Mouse (Mus musculus) natural killer cell, adult 2 months (primary cell): ENCODE measurements around the gene B4galnt4.

ENCODE experiments used
- DNase-seq, 2 experiments: peaks; one replicate each; pipeline ENCODE4 v3.0.0; 2022; ENCODE audit warnings: low spot score in 2 of 2

B4galnt4 gene

GRCm38 (mm10) chr7:141120605-141121004 is 59.7 kb downstream of the B4galnt4 start:
- no peak for DNase-seq

- DNase-seq, result no peak
These were observed 60.2 kb downstream of the B4galnt4 start for GRCm38 (mm10) chr7:141121051-141121531.
